In the genomic region with DNA sequence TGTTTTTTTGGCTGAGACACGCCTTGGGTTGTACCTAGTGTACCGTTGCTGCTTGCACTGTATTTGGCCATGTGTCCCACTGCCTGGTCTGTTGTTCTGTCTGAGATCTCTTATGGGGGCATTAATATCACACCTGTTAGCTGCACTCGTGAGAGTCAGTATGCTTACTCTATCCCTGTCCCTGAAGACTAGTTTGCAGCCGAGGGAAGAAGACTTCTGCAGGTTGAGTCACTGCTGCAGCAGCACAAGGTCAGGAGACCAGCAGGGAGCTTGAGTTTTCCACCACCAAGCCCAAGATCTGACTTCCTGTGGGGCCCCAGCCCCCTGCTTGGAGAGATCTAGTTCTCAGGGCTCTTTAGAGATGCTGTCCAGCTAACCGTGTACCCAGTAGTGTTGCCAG, we compare ENCODE assay signal across 14 mouse cellular contexts. TPM values are rescaled to one million over a fixed set of nuclear protein-coding genes. Genes with fewer than 3 reads are reported as not detected.
DNase-seq lines count a peak whose midpoint lies in the region; ATAC-seq and TF ChIP-seq lines count a peak whose summit lies in the region.
"Had no signal": no experiment of that assay in that cellular context is flagged by ENCODE, and none has a peak within 500 bp of the region (broad histone marks: within the 10 kb centered on the region; RNA-seq: fewer than 3 reads in every experiment).

No protein-coding gene starts in this region.

- TF ChIP-seq CTCF in lung, adult 2 months (IDR thresholded peaks at IDR 0.05; ENCODE audit: insufficient read depth, low read length): no peak

- H3K9ac ChIP-seq in heart, embryonic 14.5 days (ENCODE audit: low read length): peak overlapping the region; percentile 66
- H3K9ac ChIP-seq in lung, embryonic 15.5 days: no peak overlapping the region
- H3K9ac ChIP-seq in embryonic facial prominence, embryonic 13.5 days: no peak overlapping the region
- H3K9ac ChIP-seq in limb, embryonic 14.5 days (ENCODE audit: low read depth, low read length, severe bottlenecking): no peak overlapping the region
- H3K9ac ChIP-seq: hindbrain, embryonic 14.5 days; neural tube, embryonic 15.5 days had no signal

- DNase-seq in heart, adult 18-20 months: no peak
- no peak for DNase-seq in lung, adult 2 months
- DNase-seq in limb, embryonic 14.5 days (ENCODE audit: low spot score): no peak
- DNase-seq in cerebellum, postnatal 36 days: no peak
- no peak for DNase-seq in cerebellum, adult 9-11 months
- DNase-seq: kidney, adult 8-10 months had no signal

- peaks cover 29 to 37% of the 10 kb centered on the region in 2 experiments for H3K4me1 ChIP-seq in heart, embryonic 14.5 days (ENCODE audit: control insufficient read depth in 2 of 2, insufficient read depth in 2 of 2, low read length in 2 of 2)
- H3K4me1 ChIP-seq in lung, embryonic 15.5 days: peaks cover 21% of the 10 kb centered on the region
- no peaks in the 10 kb centered on the region for H3K4me1 ChIP-seq in lung, adult 2 months (ENCODE audit: control insufficient read depth, insufficient read depth, low read length)
- H3K4me1 ChIP-seq in embryonic facial prominence, embryonic 13.5 days: peaks cover 34% of the 10 kb centered on the region
- peaks cover 37% of the 10 kb centered on the region for H3K4me1 ChIP-seq in limb, embryonic 14.5 days (ENCODE audit: control insufficient read depth, insufficient read depth, low read length)

- H3K9me3 ChIP-seq in heart, embryonic 14.5 days (ENCODE audit: control insufficient read depth, low read length): no peaks in the 10 kb centered on the region
- no peaks in the 10 kb centered on the region for H3K9me3 ChIP-seq in lung, embryonic 15.5 days
- H3K9me3 ChIP-seq in embryonic facial prominence, embryonic 13.5 days: no peaks in the 10 kb centered on the region
- H3K9me3 ChIP-seq in limb, embryonic 14.5 days (ENCODE audit: control insufficient read depth, low read length): no peaks in the 10 kb centered on the region
- H3K9me3 ChIP-seq: neural tube, embryonic 15.5 days had no signal

- no peak for TF ChIP-seq POLR2A in lung, adult 2 months (IDR thresholded peaks at IDR 0.05; ENCODE audit: borderline replicate concordance, extremely low read depth, low read depth, low read length)
- no peak for TF ChIP-seq POLR2A in limb, embryonic 14.5 days (IDR thresholded peaks at IDR 0.05; ENCODE audit: borderline replicate concordance, extremely low read depth, insufficient read depth, insufficient read length)

- H3K27ac ChIP-seq in heart, embryonic 14.5 days (replicated peaks in 1 of 2; ENCODE audit: control insufficient read depth in 1 of 2, insufficient read depth in 1 of 2, low read depth in 2 of 2, low read length in 2 of 2): peak overlapping the region; percentile 68 to 87
- H3K27ac ChIP-seq in lung, embryonic 15.5 days: 0 out of 2 replicates have a peak overlapping the region, but pooled peaks have one; percentile 77
- H3K27ac ChIP-seq in embryonic facial prominence, embryonic 13.5 days: peak overlapping the region; percentile 91
- H3K27ac ChIP-seq in limb, embryonic 14.5 days (replicated peaks; ENCODE audit: low read depth, low read length): peak overlapping the region; percentile 93
- H3K27ac ChIP-seq: hindbrain, embryonic 14.5 days had no signal

- H3K4me3 ChIP-seq in heart, embryonic 14.5 days (ENCODE audit: control insufficient read depth in 1 of 2, insufficient read depth in 1 of 2, low read depth in 1 of 2, low read length in 2 of 2): no peak overlapping the region
- H3K4me3 ChIP-seq in lung, embryonic 15.5 days: no peak overlapping the region
- no peak overlapping the region for H3K4me3 ChIP-seq in lung, adult 2 months (replicated peaks; ENCODE audit: extremely low read depth, low read depth, low read length)
- no peak overlapping the region for H3K4me3 ChIP-seq in embryonic facial prominence, embryonic 13.5 days
- no peak overlapping the region for H3K4me3 ChIP-seq in limb, embryonic 14.5 days (replicated peaks; ENCODE audit: low read length)
- H3K4me3 ChIP-seq: erythroblast, embryonic 14.5 days; neural tube, embryonic 15.5 days had no signal

- 34% methylated on average over 5 of the region's 5 CpGs for WGBS in heart, embryonic 14.5 days
- 52% methylated on average over 5 of the region's 5 CpGs for WGBS in lung, embryonic 15.5 days
- WGBS in lung, adult 2 months: 68% methylated on average over 5 of the region's 5 CpGs
- WGBS in embryonic facial prominence, embryonic 13.5 days: 63% methylated on average over 5 of the region's 5 CpGs
- 38% methylated on average over 5 of the region's 5 CpGs for WGBS in limb, embryonic 14.5 days

- H3K27me3 ChIP-seq in heart, embryonic 14.5 days (ENCODE audit: control insufficient read depth, insufficient read depth, low read length): no peaks in the 10 kb centered on the region
- H3K27me3 ChIP-seq in lung, embryonic 15.5 days: no peaks in the 10 kb centered on the region
- H3K27me3 ChIP-seq in embryonic facial prominence, embryonic 13.5 days: no peaks in the 10 kb centered on the region
- no peaks in the 10 kb centered on the region for H3K27me3 ChIP-seq in limb, embryonic 14.5 days (ENCODE audit: control insufficient read depth, insufficient read depth, low read length)
- H3K27me3 ChIP-seq: neural tube, embryonic 15.5 days had no signal

- peak overlapping the region; percentile 73; the same call in 1 of the 2 replicates for H3K4me2 ChIP-seq in heart, embryonic 14.5 days (ENCODE audit: low read length)
- H3K4me2 ChIP-seq in lung, embryonic 15.5 days: no peak overlapping the region
- no peak overlapping the region for H3K4me2 ChIP-seq in embryonic facial prominence, embryonic 13.5 days
- no peak overlapping the region for H3K4me2 ChIP-seq in limb, embryonic 14.5 days (replicated peaks; ENCODE audit: low read depth, low read length, severe bottlenecking)
- H3K4me2 ChIP-seq: hindbrain, embryonic 14.5 days; neural tube, embryonic 15.5 days had no signal

- 0 out of 2 replicates have a peak, but pooled peaks cover 3% of the 10 kb centered on the region for H3K36me3 ChIP-seq in heart, embryonic 14.5 days (ENCODE audit: control insufficient read depth, insufficient read depth, low read length)
- no peaks in the 10 kb centered on the region for H3K36me3 ChIP-seq in lung, embryonic 15.5 days
- no peaks in the 10 kb centered on the region for H3K36me3 ChIP-seq in embryonic facial prominence, embryonic 13.5 days
- H3K36me3 ChIP-seq in limb, embryonic 14.5 days (ENCODE audit: control insufficient read depth, insufficient read depth, low read length): no peaks in the 10 kb centered on the region
- H3K36me3 ChIP-seq: neural tube, embryonic 15.5 days had no signal

- ATAC-seq in heart, embryonic 14.5 days (ENCODE audit: insufficient number of reproducible peaks, insufficient read depth, low FRiP score, low read depth): no peak
- no peak for ATAC-seq in lung, embryonic 15.5 days (ENCODE audit: borderline replicate concordance, extremely low read depth, low FRiP score, low TSS enrichment)
- no peak for ATAC-seq in embryonic facial prominence, embryonic 13.5 days (ENCODE audit: insufficient number of reproducible peaks, insufficient read depth, low FRiP score, low TSS enrichment, low read depth)
- no peak for ATAC-seq in limb, embryonic 14.5 days (ENCODE audit: low FRiP score, low read depth)
- ATAC-seq: activated CD4-positive, CD25-positive, alpha-beta regulatory T cell, adult 4 months had no signal

RNA-seq across cellular contexts. Expression of gene Kcnq1, which starts 49.1 kb away (rescaled TPM):
- 28.1 and 31.1 TPM in 2 replicates for polyA plus RNA-seq in heart, embryonic 14.5 days (2014; fragmentation: Nextera tagmentation; extraction: Ambion mirVana)
- 10 to 100 TPM; 33.8 to 36.4 TPM for total RNA-seq in heart, adult 18-20 months (2021)
- polyA plus RNA-seq in lung, embryonic 15.5 days (2015; fragmentation: Nextera tagmentation; extraction: Ambion mirVana): 5.5 and 6.0 TPM in 2 replicates
- polyA plus RNA-seq in lung, adult 2 months (2012; rRNA removed): 26.7 and 28.2 TPM in 2 replicates
- polyA plus RNA-seq in embryonic facial prominence, embryonic 13.5 days (2015; fragmentation: Nextera tagmentation; extraction: Ambion mirVana): 0.69 and 0.84 TPM in 2 replicates
- 1.7 and 2.7 TPM in 2 replicates for polyA plus RNA-seq in limb, embryonic 14.5 days (2012; rRNA removed)
- 1.3 and 1.5 TPM in 2 replicates for polyA plus RNA-seq in limb, embryonic 14.5 days (2014; fragmentation: Nextera tagmentation; extraction: Ambion mirVana)
- total RNA-seq: common myeloid progenitor, adult 5-6 weeks had no signal
- polyA plus RNA-seq: activated CD4-positive, CD25-positive, alpha-beta regulatory T cell, adult 4 months had no signal
